19 mouse cellular contexts compared by ENCODE assay signal in the genomic region with DNA sequence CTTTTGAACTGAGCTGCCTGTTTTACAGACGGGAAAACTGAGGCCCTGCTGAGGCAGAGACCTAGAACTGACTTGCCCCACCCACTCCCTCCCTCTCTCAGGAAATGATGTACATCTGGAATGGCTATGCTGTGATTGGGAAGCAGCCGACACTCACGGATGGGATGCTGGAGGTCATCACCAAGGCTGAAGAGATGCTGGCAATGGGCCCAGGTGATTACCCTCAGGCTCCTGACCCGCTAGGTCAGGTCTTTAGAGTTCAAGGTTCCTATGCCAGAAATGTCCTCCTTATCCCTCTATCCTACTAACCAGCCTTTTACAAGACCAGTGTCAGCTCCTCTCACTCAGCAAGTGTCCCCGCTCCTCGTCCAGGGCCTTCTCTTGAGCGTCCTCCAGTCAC. TPM values are rescaled to one million over a fixed set of nuclear protein-coding genes. Genes with fewer than 3 reads are reported as not detected.
A peak's percentile ranks its signal among the peaks of the same experiment; 100 is the strongest.
DNase-seq lines count a peak whose midpoint lies in the region; ATAC-seq and TF ChIP-seq lines count a peak whose summit lies in the region.
"Had no signal": no experiment of that assay in that cellular context is flagged by ENCODE, and none has a peak within 500 bp of the region (broad histone marks: within the 10 kb centered on the region; RNA-seq: fewer than 3 reads in every experiment).

No protein-coding gene starts in this region.

- H3K9me3 ChIP-seq in liver, embryonic 13.5 days (replicated peaks), result no peaks in the 10 kb centered on the region
- no peaks in the 10 kb centered on the region for H3K9me3 ChIP-seq in liver, embryonic 16.5 days (replicated peaks; ENCODE audit: control insufficient read depth, low read length)
- H3K9me3 ChIP-seq: embryonic facial prominence, embryonic 13.5 days; heart, embryonic 12.5 days; hindbrain, embryonic 15.5 days; limb, embryonic 13.5 days had no signal

- DNase-seq in gastrocnemius, adult 2 months, result no peak
- DNase-seq in gastrocnemius, postnatal 36 days, result no peak
- DNase-seq in kidney, postnatal 36 days, result peak; percentile 35 to 65
- DNase-seq in kidney, postnatal 10 days, result no peak
- DNase-seq in liver, embryonic 13.5 days, result no peak
- no peak for DNase-seq in MN1 (ENCODE audit: low spot score)
- DNase-seq: forebrain, postnatal 0 days; heart, postnatal 36 days; right cerebral cortex, postnatal 14 days; spleen, adult 18-20 months; thymus, postnatal 36 days had no signal

- 86% methylated on average over 7 of the region's 7 CpGs for WGBS in liver, embryonic 13.5 days (ENCODE audit: insufficient replicate concordance)
- 81% methylated on average over 7 of the region's 7 CpGs for WGBS in liver, embryonic 16.5 days (ENCODE audit: insufficient replicate concordance)

- H3K9ac ChIP-seq in liver, embryonic 13.5 days, result peak overlapping the region; percentile 68
- H3K9ac ChIP-seq in liver, embryonic 16.5 days (ENCODE audit: low read depth, low read length), result peak overlapping the region; percentile 50
- H3K9ac ChIP-seq: embryonic facial prominence, embryonic 13.5 days; forebrain, postnatal 0 days; heart, embryonic 12.5 days; hindbrain, embryonic 15.5 days; limb, embryonic 13.5 days had no signal

- ATAC-seq in liver, embryonic 13.5 days (ENCODE audit: low read depth), result no peak
- ATAC-seq in liver, embryonic 16.5 days (ENCODE audit: low read depth), result no peak
- ATAC-seq: forebrain, postnatal 0 days; intestine, embryonic 16.5 days had no signal

- H3K4me3 ChIP-seq in gastrocnemius, adult 2 months, result no peak overlapping the region
- H3K4me3 ChIP-seq in liver, embryonic 13.5 days (replicated peaks), result 0 out of 2 replicates have a peak overlapping the region, but pooled peaks have one; percentile 12
- H3K4me3 ChIP-seq in liver, embryonic 16.5 days (ENCODE audit: low read depth, low read length), result no peak overlapping the region
- H3K4me3 ChIP-seq: embryonic facial prominence, embryonic 13.5 days; heart, embryonic 12.5 days; hindbrain, embryonic 15.5 days; limb, embryonic 13.5 days had no signal

- intact Hi-C loops in gastrocnemius, adult 2 months (cut with DNase I), result no loop called here
- intact Hi-C loops in gastrocnemius, postnatal 36 days (cut with DNase I), result loop anchor here (5.0 kb wide), 1 partner anchor 35 kb away; no protein-coding TSS in a partner anchor

- TF ChIP-seq CTCF in gastrocnemius, adult 2 months (IDR thresholded peaks at IDR 0.05), result no peak

- H3K27me3 ChIP-seq in liver, embryonic 13.5 days, result no peaks in the 10 kb centered on the region
- H3K27me3 ChIP-seq in liver, embryonic 16.5 days (ENCODE audit: control insufficient read depth, insufficient read depth, low read depth, low read length), result no peaks in the 10 kb centered on the region
- H3K27me3 ChIP-seq: embryonic facial prominence, embryonic 13.5 days; heart, embryonic 12.5 days; hindbrain, embryonic 15.5 days; limb, embryonic 13.5 days had no signal

- H3K27ac ChIP-seq in gastrocnemius, adult 2 months, result peak overlapping the region; percentile 29
- peak overlapping the region; percentile 98 for H3K27ac ChIP-seq in liver, embryonic 13.5 days
- peak overlapping the region; percentile 98 for H3K27ac ChIP-seq in liver, embryonic 16.5 days (ENCODE audit: low read length)
- H3K27ac ChIP-seq: embryonic facial prominence, embryonic 13.5 days; hindbrain, embryonic 15.5 days; limb, embryonic 13.5 days; macrophage had no signal

- H3K4me2 ChIP-seq in liver, embryonic 13.5 days, result peak overlapping the region; percentile 48
- peak overlapping the region; percentile 48 for H3K4me2 ChIP-seq in liver, embryonic 16.5 days (ENCODE audit: low read depth, low read length)
- H3K4me2 ChIP-seq: embryonic facial prominence, embryonic 13.5 days; heart, embryonic 12.5 days; hindbrain, embryonic 15.5 days; limb, embryonic 13.5 days; midbrain, embryonic 11.5 days had no signal

- peaks cover 53% of the 10 kb centered on the region for H3K36me3 ChIP-seq in liver, embryonic 13.5 days
- peaks cover 6% of the 10 kb centered on the region for H3K36me3 ChIP-seq in liver, embryonic 16.5 days (ENCODE audit: control insufficient read depth, insufficient read depth)

- H3K4me1 ChIP-seq in liver, embryonic 13.5 days (replicated peaks), result peaks cover 96% of the 10 kb centered on the region
- peaks cover 92% of the 10 kb centered on the region for H3K4me1 ChIP-seq in liver, embryonic 16.5 days (ENCODE audit: control insufficient read depth, low read depth, low read length)
- H3K4me1 ChIP-seq: limb, embryonic 13.5 days had no signal

RNA-seq across cellular contexts. Expression of a gene that starts 35.7 kb away (rescaled TPM):
- under 1 TPM in 1 of 2 experiments, not detected in 1; 0.15 TPM for total RNA-seq in gastrocnemius, adult 2 months (2021)
- total RNA-seq in gastrocnemius, postnatal 36 days (2021), result under 1 TPM; 0.17 to 0.18 TPM
- 14.2 and 14.7 TPM in 2 replicates for polyA plus RNA-seq in liver, embryonic 13.5 days (2015; fragmentation: Nextera tagmentation; extraction: Ambion mirVana)
- polyA plus RNA-seq in liver, embryonic 16.5 days (2015; fragmentation: Nextera tagmentation; extraction: Ambion mirVana), result 10.4 and 11.8 TPM in 2 replicates

RNA-seq across cellular contexts. Expression of a gene that starts 42.4 kb away (rescaled TPM):
- 100 to 1,000 TPM; 134 to 137 TPM for total RNA-seq in gastrocnemius, adult 2 months (2021)
- 100 to 1,000 TPM; 122 to 129 TPM for total RNA-seq in gastrocnemius, postnatal 36 days (2021)
- 30.5 and 31.1 TPM in 2 replicates for polyA plus RNA-seq in liver, embryonic 13.5 days (2015; fragmentation: Nextera tagmentation; extraction: Ambion mirVana)
- 25.9 and 29.3 TPM in 2 replicates for polyA plus RNA-seq in liver, embryonic 16.5 days (2015; fragmentation: Nextera tagmentation; extraction: Ambion mirVana)

Comparison
In these comparisons a context has a peak if more than half of its experiments do, and no peak if none do; other contexts are left out.
1. DNase-seq: peak in kidney, postnatal 36 days (2 of 2); none in gastrocnemius, adult 2 months (single experiment), gastrocnemius, postnatal 36 days (0 of 2), kidney, postnatal 10 days (single experiment), liver, embryonic 13.5 days (single experiment) and MN1 (single experiment).
2. H3K27ac ChIP-seq: peak in every context shown above with its lines; median percentile 98 in liver, embryonic 13.5 days; 98 in liver, embryonic 16.5 days; 29 in gastrocnemius, adult 2 months.